Mouse (Mus musculus): Measurements from ENCODE around the gene Syt15.
"Not testable (repeated sequence)": the region's sequence is repeated elsewhere in the genome, so short reads cannot be mapped to it uniquely, and the experiment has no call there.

Syt15 gene

DNA sequence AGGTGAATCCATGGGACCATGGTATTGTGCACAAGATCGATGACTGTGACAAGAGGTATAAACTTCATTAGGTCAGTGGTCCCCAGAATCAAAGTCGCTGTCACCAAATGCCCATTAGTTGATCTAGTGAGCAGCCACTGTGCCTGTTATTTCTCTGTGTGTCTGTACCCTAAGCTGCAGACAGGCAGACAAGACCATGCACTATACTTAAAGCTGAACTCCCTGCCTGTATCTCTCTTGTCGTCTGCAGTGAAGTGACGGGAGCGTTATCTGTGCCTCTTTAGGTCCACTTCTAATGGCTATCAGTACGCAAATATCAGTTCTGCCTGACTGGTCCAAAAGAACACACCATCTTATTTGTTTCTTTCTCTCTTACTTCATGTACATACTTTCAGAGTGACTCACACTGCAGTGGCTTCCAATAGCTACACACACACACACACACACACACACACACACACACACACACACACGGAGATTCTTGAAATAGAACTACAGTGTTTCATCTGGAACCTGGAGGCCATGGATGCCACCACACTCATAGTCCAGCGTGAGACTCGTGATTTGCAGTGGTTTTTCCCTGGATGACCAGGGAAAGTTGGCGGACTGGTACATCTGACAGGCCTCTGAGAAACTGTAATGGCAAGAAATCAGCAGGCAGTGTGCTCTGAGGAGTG, 9.6 kb downstream of the Syt15 start:
- DNase-seq: no peak

DNA sequence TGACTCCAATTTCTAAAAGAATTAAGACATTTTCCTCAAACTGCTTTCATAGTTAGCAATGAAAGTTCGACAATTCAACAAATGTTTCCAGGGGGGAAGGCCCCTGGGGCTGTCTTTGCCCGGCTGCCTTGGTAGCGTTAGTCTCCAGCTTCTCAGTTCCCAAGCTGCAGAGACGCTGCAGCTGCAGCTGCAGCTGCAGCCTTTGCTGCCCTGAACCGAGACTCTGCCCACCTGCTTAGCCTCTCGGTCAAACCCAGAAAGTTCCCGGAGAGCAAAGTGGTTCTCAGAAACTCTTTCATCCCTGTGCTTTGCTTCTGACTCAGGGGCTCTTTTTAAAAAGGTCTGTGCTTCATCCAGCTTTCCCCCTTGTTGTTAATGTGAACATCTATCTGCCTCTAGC, 12.9 kb downstream of the Syt15 start:
- no peak for DNase-seq

DNA sequence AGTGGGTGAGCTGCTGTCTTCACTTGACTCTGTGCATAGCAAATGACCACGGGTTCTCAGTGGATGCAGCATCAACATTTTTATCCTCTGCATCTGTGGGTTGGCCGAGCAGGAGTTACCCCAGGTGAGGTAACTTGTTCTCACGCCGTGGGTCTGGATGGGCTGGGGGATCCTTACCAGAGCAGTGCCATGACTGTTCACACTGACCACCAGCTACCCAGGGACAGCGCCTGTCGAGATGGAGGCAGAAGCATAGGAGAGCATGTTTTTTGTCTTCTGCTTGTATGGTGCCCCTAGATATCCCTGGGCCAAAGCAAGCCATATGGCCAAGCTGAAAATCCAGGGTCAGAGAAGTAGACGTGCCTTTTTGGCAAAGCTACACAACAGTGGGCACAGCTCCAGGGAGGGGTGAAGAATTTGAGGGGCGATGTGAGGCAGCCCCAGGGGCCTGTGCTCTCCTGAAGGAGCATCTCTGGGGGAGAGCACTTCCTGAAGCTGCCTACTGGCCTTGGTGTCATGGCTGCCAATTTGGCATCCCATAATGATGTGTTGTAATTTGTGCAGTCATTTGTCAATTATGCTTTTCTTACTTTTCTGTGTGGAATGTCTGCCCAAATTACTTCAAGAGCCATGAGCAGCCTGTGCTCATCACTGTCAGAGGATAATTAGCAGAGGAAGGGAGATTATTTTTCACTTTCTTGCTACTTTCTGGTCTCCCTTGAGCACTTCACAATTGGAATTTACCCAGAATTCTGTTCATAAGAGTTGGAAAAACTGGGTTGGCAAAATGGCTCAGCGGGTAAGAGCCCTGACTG, 13.7 kb downstream of the Syt15 start:
- DNase-seq: no peak

DNA sequence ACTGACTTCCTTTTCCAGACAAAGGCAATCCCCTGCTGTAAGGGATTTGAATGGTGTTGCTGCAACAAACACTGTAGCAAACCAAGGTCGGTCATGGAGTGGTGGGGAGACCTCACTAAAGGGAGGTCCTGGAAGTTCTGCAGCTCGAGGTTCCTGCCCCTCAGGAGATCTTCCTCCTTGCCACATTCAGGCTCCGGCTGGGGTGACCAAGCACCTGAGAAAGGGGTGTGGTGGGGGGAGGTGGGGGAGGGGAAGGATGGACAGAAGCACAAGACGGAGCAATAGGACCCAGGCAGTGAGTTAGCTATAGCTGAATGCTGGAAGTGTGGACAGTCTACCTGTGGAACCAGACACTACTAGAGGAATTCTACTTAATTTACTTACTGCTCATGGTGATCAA, 14.5 kb downstream of the Syt15 start:
- DNase-seq: no peak

DNA sequence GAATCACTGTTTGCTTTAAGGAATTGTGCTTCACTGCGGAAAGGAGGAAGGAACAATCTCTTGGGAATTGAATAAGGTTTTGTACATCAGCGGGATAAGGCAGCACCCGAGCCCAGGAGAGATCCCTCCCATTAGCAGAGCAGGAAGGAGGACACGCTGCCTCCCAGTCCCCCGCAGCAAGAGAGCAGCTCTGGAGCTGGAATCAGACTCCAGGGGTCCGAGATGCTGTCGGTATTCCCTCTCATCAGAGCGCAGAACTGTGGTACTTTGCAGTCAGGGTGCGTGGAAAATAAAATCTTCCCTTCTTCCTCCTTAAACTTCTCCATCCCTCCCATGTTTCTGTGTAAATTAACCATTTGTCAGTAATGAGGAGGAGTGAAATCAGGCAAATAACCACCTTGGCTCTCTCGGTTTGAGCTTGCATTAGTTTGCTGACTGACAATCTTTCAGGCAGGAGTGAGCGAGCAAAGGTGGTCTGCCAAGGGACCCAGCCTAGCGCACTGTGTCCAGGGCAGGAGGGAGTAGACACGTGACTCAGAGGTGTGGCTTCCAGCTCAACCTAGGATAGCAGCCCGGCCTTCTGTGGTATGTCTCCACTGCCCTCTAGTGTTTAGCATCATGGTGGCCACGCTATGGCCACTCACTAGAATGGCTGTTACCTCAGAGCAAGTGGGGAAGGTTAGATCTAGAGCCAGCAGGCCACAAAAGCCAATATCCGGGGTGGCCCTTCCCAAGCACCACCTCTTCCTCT, 15.4 kb downstream of the Syt15 start:
- peak; percentile 8 to 13 for DNase-seq

DNA sequence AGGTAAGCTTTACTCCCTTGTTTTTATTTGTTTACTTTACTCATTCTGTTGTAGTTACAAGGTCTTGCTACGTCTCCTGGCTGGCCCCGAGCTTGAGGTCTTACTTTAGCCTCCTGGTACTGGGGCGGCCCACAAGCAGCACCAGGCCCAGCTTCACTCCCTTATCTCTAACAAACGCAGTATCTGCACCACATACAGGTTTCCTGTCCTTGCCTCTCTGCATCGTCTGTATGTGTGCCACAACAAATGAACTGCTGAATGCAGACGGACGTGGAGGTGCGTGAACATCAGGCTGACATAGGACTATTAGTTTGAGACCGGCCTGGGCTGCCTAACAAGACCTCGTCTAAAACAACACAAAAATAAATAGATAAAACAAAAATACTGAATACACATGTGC, 20.9 kb downstream of the Syt15 start:
- DNase-seq: no peak

DNA sequence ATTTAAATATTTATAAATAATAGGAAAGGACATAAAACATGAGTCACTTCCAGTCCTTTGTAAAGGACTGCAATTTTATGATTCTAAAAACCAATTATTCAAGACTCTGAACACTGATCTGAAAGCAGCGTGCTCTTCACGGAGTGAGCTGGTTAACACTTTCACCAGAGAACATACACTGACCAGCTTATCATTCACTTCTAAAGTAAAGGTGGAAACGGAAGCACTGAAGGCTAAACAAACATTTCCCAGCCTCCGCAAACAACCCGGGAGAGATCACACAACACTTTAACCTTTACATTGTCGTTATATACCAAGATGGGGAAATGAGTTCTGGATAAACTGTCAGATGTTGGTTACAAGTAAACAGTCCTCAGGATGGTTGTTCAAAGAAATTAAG, 21.3 kb downstream of the Syt15 start:
- no peak for DNase-seq

DNA sequence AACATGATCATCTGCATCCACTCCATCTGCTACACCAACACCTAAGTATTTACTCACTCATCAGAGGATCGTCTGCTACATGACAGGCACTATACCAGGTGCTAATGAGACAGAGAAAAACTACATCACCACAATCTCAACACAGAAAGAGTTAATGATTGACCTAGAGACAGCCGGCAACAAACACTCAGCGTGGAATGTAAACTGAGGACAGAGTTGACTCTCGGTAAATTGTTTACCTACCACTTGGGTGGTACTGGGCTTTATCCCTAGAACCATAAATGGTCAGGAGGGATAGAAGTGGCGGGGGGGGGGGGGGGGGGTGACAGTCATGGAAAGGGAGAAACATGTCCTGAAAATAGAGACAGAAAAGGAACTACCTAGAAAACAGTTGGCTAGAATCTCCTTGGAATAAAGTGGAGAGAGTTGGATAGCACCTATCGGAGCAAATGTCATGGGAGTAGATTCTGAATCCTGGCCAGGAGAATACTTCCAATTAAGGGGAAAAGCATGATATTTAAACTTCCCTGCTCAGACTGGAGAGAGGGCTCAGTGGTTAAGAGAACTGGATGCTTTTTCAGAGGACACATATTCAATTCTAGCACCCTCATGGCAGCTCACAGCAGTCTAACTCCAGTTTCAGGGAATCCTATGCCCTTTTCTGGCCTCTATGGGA, 33.2 kb downstream of the Syt15 start:
- no peak for DNase-seq

DNA sequence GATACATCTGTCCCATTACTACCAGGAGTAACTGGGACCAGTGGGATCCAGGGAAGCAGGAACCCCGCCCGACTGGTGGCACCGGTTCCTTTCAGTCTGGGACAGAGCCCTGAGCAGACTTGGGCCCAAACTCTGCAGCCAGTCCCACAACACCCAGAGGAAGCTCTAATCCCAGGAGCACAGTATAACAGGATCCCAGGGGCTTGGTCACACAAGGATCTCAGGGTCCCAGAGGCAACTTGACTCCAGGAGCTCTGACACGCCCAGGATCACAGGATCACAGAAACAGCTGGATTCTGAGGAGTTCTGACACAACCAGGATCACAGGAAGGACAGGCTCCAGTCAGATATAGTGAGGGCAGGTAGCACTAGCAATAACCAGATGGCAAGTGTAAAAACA, 33.9 kb downstream of the Syt15 start:
- no peak for DNase-seq

DNA sequence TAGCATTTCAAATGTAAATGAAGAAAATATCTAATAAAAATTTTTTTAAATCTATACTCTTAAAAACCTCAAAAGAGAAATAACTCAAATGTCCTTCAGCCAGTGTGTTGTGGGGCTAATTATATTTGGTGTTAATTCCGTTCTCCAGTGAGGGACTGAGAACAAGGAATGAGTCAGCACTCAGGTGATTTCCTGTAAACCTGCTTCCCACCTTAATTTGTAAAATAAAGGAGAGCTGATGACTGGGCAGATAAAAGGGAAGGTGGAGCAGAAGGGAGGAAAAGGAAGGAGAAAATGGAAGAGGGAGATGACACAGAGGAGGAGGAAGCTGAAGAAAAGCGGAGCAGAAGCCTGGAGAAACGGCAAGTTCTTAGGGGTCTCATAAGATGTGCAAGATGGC, 39.1 kb downstream of the Syt15 start:
- not testable (repeated sequence) for DNase-seq

DNA sequence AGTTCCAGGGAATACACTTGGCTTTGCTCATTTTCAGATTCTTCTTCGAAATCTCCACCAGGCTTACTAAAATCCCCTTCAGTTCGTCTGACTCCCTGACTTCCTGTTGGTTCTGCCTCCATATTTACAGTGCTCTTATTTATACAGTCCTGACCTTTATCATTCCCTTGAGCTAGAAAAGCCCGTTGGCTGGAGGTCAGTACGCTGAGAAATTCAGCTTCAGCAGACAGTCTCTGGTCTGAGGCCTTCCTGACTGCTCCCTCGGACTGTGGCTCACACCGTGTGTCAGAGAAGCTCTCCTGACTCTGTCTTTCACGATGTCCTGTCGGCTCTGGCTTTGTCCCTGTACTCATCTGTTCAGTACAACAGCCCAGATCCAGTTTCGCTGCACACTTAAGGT, 48.7 kb downstream of the Syt15 start:
- DNase-seq: no peak

DNA sequence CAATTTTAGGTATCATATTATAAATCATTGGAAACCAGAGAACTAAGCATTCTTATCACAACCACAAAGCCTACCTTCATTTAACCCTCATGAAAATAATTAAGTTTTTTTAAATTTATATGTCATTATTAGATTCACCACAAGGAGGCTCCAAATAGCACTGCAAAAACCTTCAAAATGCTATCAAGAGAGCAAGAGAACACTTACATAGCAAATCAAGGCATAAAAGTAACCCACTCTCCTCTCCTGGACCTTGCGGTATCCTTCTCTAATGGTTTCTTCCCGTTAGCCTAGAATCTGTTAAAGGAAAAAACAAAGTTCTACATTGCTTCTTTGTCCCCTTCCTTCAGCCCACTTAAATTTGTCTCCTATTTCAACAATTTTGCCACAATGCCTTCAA, 53.9 kb downstream of the Syt15 start:
- DNase-seq: no peak

DNA sequence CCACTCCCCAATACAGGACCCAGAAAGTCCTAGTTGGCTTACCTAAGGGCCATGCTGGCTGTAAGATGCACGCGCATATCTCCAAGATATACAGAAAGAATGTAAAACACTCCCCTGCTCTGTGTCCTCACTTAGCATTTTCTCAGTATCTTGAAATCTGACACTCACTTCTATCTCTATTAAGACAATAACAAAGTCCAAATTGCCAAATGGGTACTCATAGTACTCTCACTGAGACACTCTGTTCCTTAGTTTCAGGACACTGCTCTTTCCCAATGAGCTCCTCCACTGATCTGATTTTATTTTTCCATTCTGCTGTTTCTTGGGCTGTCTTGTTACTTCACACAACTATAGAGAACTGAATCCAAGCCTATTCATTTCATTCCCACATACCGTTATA, 54.7 kb downstream of the Syt15 start:
- no peak for DNase-seq

DNA sequence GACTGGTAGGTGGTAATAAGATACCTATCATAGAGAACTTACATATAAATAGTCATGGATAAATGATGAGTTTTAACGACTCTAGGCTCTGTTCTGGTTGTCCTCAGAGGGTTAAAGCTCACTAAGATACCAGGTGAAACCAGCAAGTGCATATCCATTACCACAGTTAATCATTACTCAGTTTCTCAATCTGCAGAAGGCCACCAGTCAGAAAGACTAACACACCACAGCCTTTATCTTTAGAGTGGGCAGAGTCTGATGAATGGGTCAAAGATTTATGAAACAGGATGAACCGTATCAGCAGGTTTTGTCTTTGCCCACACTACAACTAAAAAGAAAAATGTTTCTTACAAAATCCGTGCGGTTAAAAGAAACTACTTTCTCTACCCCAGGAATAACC, 55.8 kb downstream of the Syt15 start:
- no peak for DNase-seq

DNA sequence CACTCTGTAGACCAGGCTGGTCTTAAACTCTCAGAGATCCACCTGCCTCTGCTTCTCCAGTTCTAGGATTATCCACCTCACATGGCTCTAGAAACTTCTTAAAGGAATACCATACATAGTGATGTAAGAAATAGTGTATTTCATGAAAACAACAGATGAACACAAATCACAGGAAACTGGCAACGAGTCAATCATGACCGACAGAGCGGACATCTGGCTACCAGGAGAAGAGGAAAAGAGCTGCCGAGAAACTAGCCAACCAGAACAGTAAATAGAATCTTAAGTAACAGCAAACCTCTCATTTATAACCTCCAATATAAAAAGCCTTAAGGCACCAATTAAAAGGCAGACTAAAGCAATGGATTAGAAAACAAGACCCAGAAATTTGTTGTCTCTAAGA, 60.3 kb downstream of the Syt15 start:
- no peak for DNase-seq
